Mouse (Mus musculus): ENCODE data around the gene Gmip. TPM values are rescaled to one million over a fixed set of nuclear protein-coding genes. Genes with fewer than 3 reads are reported as not detected.
A peak's percentile ranks its signal among the peaks of the same experiment; 100 is the strongest.

Gmip gene
- polyA plus RNA-seq, 1 experiment from 2014 or later = 7.3 TPM

GRCm38 (mm10) chr8:69820466-69820865 is 12.0 kb downstream of the Gmip start:
- Histone ChIP-seq H3K27me3 (ENCODE audit: control insufficient read depth, insufficient read depth, low read length) (no peaks in the 10 kb centered on the region), H3K9me3 (ENCODE audit: control insufficient read depth, low read length) (no peaks in the 10 kb centered on the region), H3K36me3 (ENCODE audit: control insufficient read depth, insufficient read depth, low read length) (peaks cover 24% of the 10 kb centered on the region), H3K4me3 (ENCODE audit: control insufficient read depth in 1 of 2, insufficient read depth in 1 of 2, low read depth in 1 of 2, low read length in 2 of 2) (no peak overlapping the region), H3K27ac (replicated peaks in 1 of 2; ENCODE audit: control insufficient read depth in 1 of 2, insufficient read depth in 1 of 2, low read depth in 2 of 2, low read length in 2 of 2) (no peak overlapping the region), H3K4me1 (ENCODE audit: control insufficient read depth in 2 of 2, insufficient read depth in 2 of 2, low read length in 2 of 2) (peaks cover 3 to 6% of the 10 kb centered on the region in 2 experiments; a peak in 2 of 4 replicates), H3K4me2 (ENCODE audit: low read length) (no peak overlapping the region), H3K9ac (ENCODE audit: low read length) (no peak overlapping the region)
- 73% methylated on average over 9 of the region's 9 CpGs for WGBS
- ATAC-seq (ENCODE audit: insufficient number of reproducible peaks, insufficient read depth, low FRiP score, low read depth) = no peak

- Histone ChIP-seq H3K9ac (ENCODE audit: low read length) (peak overlapping the region; percentile 74), H3K27ac (replicated peaks in 1 of 2; ENCODE audit: control insufficient read depth in 1 of 2, insufficient read depth in 1 of 2, low read depth in 2 of 2, low read length in 2 of 2) (no peak overlapping the region), H3K36me3 (ENCODE audit: control insufficient read depth, insufficient read depth, low read length) (peaks cover 18% of the 10 kb centered on the region), H3K27me3 (ENCODE audit: control insufficient read depth, insufficient read depth, low read length) (no peaks in the 10 kb centered on the region), H3K4me1 (ENCODE audit: control insufficient read depth in 2 of 2, insufficient read depth in 2 of 2, low read length in 2 of 2) (peaks cover 3% of the 10 kb centered on the region in 2 experiments; a peak in 1 of 4 replicates), H3K4me3 (ENCODE audit: control insufficient read depth in 1 of 2, insufficient read depth in 1 of 2, low read depth in 1 of 2, low read length in 2 of 2) (peak overlapping the region; percentile 49 to 61), H3K4me2 (ENCODE audit: low read length) (peak overlapping the region; percentile 87), H3K9me3 (ENCODE audit: control insufficient read depth, low read length) (no peaks in the 10 kb centered on the region)
- ATAC-seq (ENCODE audit: insufficient number of reproducible peaks, insufficient read depth, low FRiP score, low read depth) = peak; percentile 60
- under 1% methylated on average over 15 of the region's 22 CpGs for WGBS
Measured at GRCm38 (mm10) chr8:69821971-69822385, 13.5 kb downstream of the Gmip start.

GRCm38 (mm10) chr8:69822386-69823191 is 14.1 kb downstream of the Gmip start, which contains the start of gene Lpar2:
Gene Lpar2, plus strand, starts transcription at chr8:69822429.
- peak; percentile 47 for ATAC-seq (ENCODE audit: insufficient number of reproducible peaks, insufficient read depth, low FRiP score, low read depth)
- H3K27ac ChIP-seq (replicated peaks in 1 of 2; ENCODE audit: control insufficient read depth in 1 of 2, insufficient read depth in 1 of 2, low read depth in 2 of 2, low read length in 2 of 2) = peak within 1 kb of the TSS; percentile 15 to 37; a peak in 2 of 4 replicates
- peaks cover 3 to 5% of the 10 kb centered on the region in 2 experiments; a peak in 1 of 4 replicates for H3K4me1 ChIP-seq (ENCODE audit: control insufficient read depth in 2 of 2, insufficient read depth in 2 of 2, low read length in 2 of 2)
- 5% methylated on average over 32 of the region's 35 CpGs for WGBS
- H3K27me3 ChIP-seq (ENCODE audit: control insufficient read depth, insufficient read depth, low read length) = no peaks in the 10 kb centered on the region
- peak within 1 kb of the TSS; percentile 55 to 61 for H3K4me3 ChIP-seq (ENCODE audit: control insufficient read depth in 1 of 2, insufficient read depth in 1 of 2, low read depth in 1 of 2, low read length in 2 of 2)
- H3K4me2 ChIP-seq (ENCODE audit: low read length) = peak within 1 kb of the TSS; percentile 87
- no peaks in the 10 kb centered on the region for H3K9me3 ChIP-seq (ENCODE audit: control insufficient read depth, low read length)
- peak within 1 kb of the TSS; percentile 74 for H3K9ac ChIP-seq (ENCODE audit: low read length)
- H3K36me3 ChIP-seq (ENCODE audit: control insufficient read depth, insufficient read depth, low read length) = peaks cover 12% of the 10 kb centered on the region

GRCm38 (mm10) chr8:69826371-69826770 is 17.9 kb downstream of the Gmip start:
- H3K4me1 ChIP-seq (ENCODE audit: control insufficient read depth in 2 of 2, insufficient read depth in 2 of 2, low read length in 2 of 2) = peaks cover 3 to 5% of the 10 kb centered on the region in 2 experiments; a peak in 1 of 4 replicates
- no peaks in the 10 kb centered on the region for H3K27me3 ChIP-seq (ENCODE audit: control insufficient read depth, insufficient read depth, low read length)
- H3K27ac ChIP-seq (replicated peaks in 1 of 2; ENCODE audit: control insufficient read depth in 1 of 2, insufficient read depth in 1 of 2, low read depth in 2 of 2, low read length in 2 of 2) = no peak overlapping the region
- 94% methylated on average over 12 of the region's 12 CpGs for WGBS
- H3K9ac ChIP-seq (ENCODE audit: low read length) = no peak overlapping the region
- no peak overlapping the region for H3K4me3 ChIP-seq (ENCODE audit: control insufficient read depth in 1 of 2, insufficient read depth in 1 of 2, low read depth in 1 of 2, low read length in 2 of 2)
- H3K4me2 ChIP-seq (ENCODE audit: low read length) = no peak overlapping the region
- no peak for ATAC-seq (ENCODE audit: insufficient number of reproducible peaks, insufficient read depth, low FRiP score, low read depth)
- no peaks in the 10 kb centered on the region for H3K9me3 ChIP-seq (ENCODE audit: control insufficient read depth, low read length)
- peaks cover 6% of the 10 kb centered on the region; the same call in 1 of the 2 replicates for H3K36me3 ChIP-seq (ENCODE audit: control insufficient read depth, insufficient read depth, low read length)

GRCm38 (mm10) chr8:69832298-69832853 is 23.9 kb downstream of the Gmip start, which contains the start of gene Pbx4:
Gene Pbx4, plus strand, starts transcription at chr8:69832491.
- Histone ChIP-seq H3K4me1 (ENCODE audit: control insufficient read depth in 2 of 2, insufficient read depth in 2 of 2, low read length in 2 of 2) (peaks cover 4 to 5% of the 10 kb centered on the region in 2 experiments; a peak in 3 of 4 replicates), H3K9me3 (ENCODE audit: control insufficient read depth, low read length) (no peaks in the 10 kb centered on the region), H3K27ac (replicated peaks in 1 of 2; ENCODE audit: control insufficient read depth in 1 of 2, insufficient read depth in 1 of 2, low read depth in 2 of 2, low read length in 2 of 2) (no peak within 1 kb of the TSS), H3K4me3 (ENCODE audit: control insufficient read depth in 1 of 2, insufficient read depth in 1 of 2, low read depth in 1 of 2, low read length in 2 of 2) (peak within 1 kb of the TSS; percentile 56 to 66), H3K27me3 (ENCODE audit: control insufficient read depth, insufficient read depth, low read length) (no peaks in the 10 kb centered on the region), H3K9ac (ENCODE audit: low read length) (peak within 1 kb of the TSS; percentile 71), H3K4me2 (ENCODE audit: low read length) (peak within 1 kb of the TSS; percentile 90), H3K36me3 (ENCODE audit: control insufficient read depth, insufficient read depth, low read length) (no peaks in the 10 kb centered on the region)
- WGBS = under 1% methylated on average over 38 of the region's 38 CpGs
- peak; percentile 86 for ATAC-seq (ENCODE audit: insufficient number of reproducible peaks, insufficient read depth, low FRiP score, low read depth)

GRCm38 (mm10) chr8:69837057-69837682 is 28.7 kb downstream of the Gmip start:
- Histone ChIP-seq H3K9me3 (ENCODE audit: control insufficient read depth, low read length) (no peaks in the 10 kb centered on the region), H3K4me3 (ENCODE audit: control insufficient read depth in 1 of 2, insufficient read depth in 1 of 2, low read depth in 1 of 2, low read length in 2 of 2) (no peak overlapping the region), H3K4me1 (ENCODE audit: control insufficient read depth in 2 of 2, insufficient read depth in 2 of 2, low read length in 2 of 2) (peaks cover 2 to 5% of the 10 kb centered on the region in 2 experiments; a peak in 3 of 4 replicates), H3K27ac (replicated peaks in 1 of 2; ENCODE audit: control insufficient read depth in 1 of 2, insufficient read depth in 1 of 2, low read depth in 2 of 2, low read length in 2 of 2) (no peak overlapping the region), H3K4me2 (ENCODE audit: low read length) (no peak overlapping the region), H3K27me3 (ENCODE audit: control insufficient read depth, insufficient read depth, low read length) (no peaks in the 10 kb centered on the region), H3K9ac (ENCODE audit: low read length) (no peak overlapping the region), H3K36me3 (ENCODE audit: control insufficient read depth, insufficient read depth, low read length) (no peaks in the 10 kb centered on the region)
- 67% methylated on average over 8 of the region's 8 CpGs for WGBS
- no peak for ATAC-seq (ENCODE audit: insufficient number of reproducible peaks, insufficient read depth, low FRiP score, low read depth)
